ENCODE assay signal across 17 mouse cellular contexts in genomic region chr19:10270356-10270755, GRCm38 (mm10). TPM values are rescaled to one million over a fixed set of nuclear protein-coding genes. Genes with fewer than 3 reads are reported as not detected.
"Had no signal": no experiment of that assay in that cellular context is flagged by ENCODE, and none has a peak within 500 bp of the region (broad histone marks: within the 10 kb centered on the region; RNA-seq: fewer than 3 reads in every experiment).

No protein-coding gene starts in this region.

- H3K9me3 ChIP-seq: neural tube, embryonic 13.5 days; neural tube, embryonic 15.5 days; stomach, embryonic 15.5 days had no signal

- H3K9ac ChIP-seq: neural tube, embryonic 13.5 days; neural tube, embryonic 15.5 days; stomach, embryonic 15.5 days had no signal

- H3K27ac ChIP-seq: neural tube, embryonic 13.5 days; neural tube, embryonic 15.5 days; stomach, embryonic 15.5 days; stomach, postnatal 0 days had no signal

- H3K27me3 ChIP-seq: stomach, embryonic 15.5 days had no signal

- H3K4me3 ChIP-seq: neural tube, embryonic 13.5 days; neural tube, embryonic 15.5 days; stomach, embryonic 15.5 days had no signal

- H3K4me2 ChIP-seq: neural tube, embryonic 13.5 days; neural tube, embryonic 15.5 days; stomach, embryonic 15.5 days had no signal

- DNase-seq: retina, postnatal 1 day; right cerebral cortex, adult 18-20 months; right cerebral cortex, postnatal 14 days; right cerebral cortex, postnatal 25 days; right cerebral cortex, postnatal 4 days; spleen, adult 18-20 months; thymus, adult 18-20 months; thymus, adult 2 months; thymus, postnatal 14 days; thymus, postnatal 25 days; thymus, postnatal 36 days; thymus, postnatal 4 days had no signal

- H3K36me3 ChIP-seq: neural tube, embryonic 13.5 days; neural tube, embryonic 15.5 days; stomach, embryonic 15.5 days had no signal

RNA-seq across cellular contexts. Expression of gene Myrf, which starts 29.8 kb away (rescaled TPM):
- total RNA-seq: neutrophil, adult 5-6 weeks had no signal

RNA-seq across cellular contexts. Expression of gene Dagla, which starts 34.3 kb away (rescaled TPM):
- total RNA-seq: neutrophil, adult 5-6 weeks had no signal
